Mouse (Mus musculus) embryonic facial prominence, embryonic 15.5 days (tissue): Measurements from ENCODE around the gene Tns1. TPM values are rescaled to one million over a fixed set of nuclear protein-coding genes. Genes with fewer than 3 reads are reported as not detected.

Source experiments
- ATAC-seq: fragments of 200-750 bp; cut with Nextera tagmentation; 2 replicates; pipeline ENCODE4 v1.8.0; 2017; ENCODE audit warnings: low read depth, moderate TSS enrichment; ENCODE audit not compliant: insufficient number of reproducible peaks, low FRiP score, low TSS enrichment
- H3K27ac ChIP-seq: fragments of 300-500 bp; sonication (generic); replicated peaks from 2 replicates; pipeline ENCODE4 v1.5.1; 2015; ENCODE audit warnings: mild to moderate bottlenecking, inconsistent platforms
- H3K27me3 ChIP-seq: fragments of 300-500 bp; sonication (generic); 2 replicates; pipeline ENCODE4 v1.6.1; 2015; ENCODE audit warnings: inconsistent platforms
- H3K36me3 ChIP-seq: fragments of 300-500 bp; sonication (generic); 2 replicates; pipeline ENCODE4 v1.6.1; 2015; ENCODE audit warnings: mild to moderate bottlenecking, inconsistent platforms
- H3K4me1 ChIP-seq: fragments of 300-500 bp; sonication (generic); 2 replicates; pipeline ENCODE4 v1.6.1; 2015; ENCODE audit warnings: inconsistent platforms
- H3K4me2 ChIP-seq: fragments of 300-500 bp; sonication (generic); replicated peaks from 2 replicates; pipeline ENCODE4 v1.6.1; 2015; ENCODE audit warnings: mild to moderate bottlenecking, inconsistent platforms
- H3K4me3 ChIP-seq: fragments of 300-500 bp; sonication (generic); replicated peaks from 2 replicates; pipeline ENCODE4 v1.5.1; 2015; ENCODE audit warnings: mild to moderate bottlenecking, inconsistent platforms
- H3K9ac ChIP-seq: fragments of 300-500 bp; sonication (generic); 2 replicates; pipeline ENCODE4 v1.6.1; 2015; ENCODE audit warnings: inconsistent platforms
- H3K9me3 ChIP-seq: fragments of 300-500 bp; sonication (generic); replicated peaks from 2 replicates; pipeline ENCODE4 v1.6.1; 2016; ENCODE audit warnings: inconsistent platforms
- WGBS: fragments of 180-500 bp; shearing (Covaris S2); methylation state at CpG from one replicate; pipeline ENCODE4 v1.1.7; 2015; 5-methylcytosine and 5-hydroxymethylcytosine counted together
- polyA plus RNA-seq: library from polyadenylated mRNA; unstranded; fragments of >200 nt; fragmentation: Nextera tagmentation; extraction: Ambion mirVana; gene quantifications from 2 replicates; pipeline ENCODE4 v1.2.1, GENCODE M21; 2015

The Tns1 gene
- polyA plus RNA-seq, 1 experiment from 2014 or later = 49.3 TPM

- Histone ChIP-seq H3K9ac (no peak overlapping the region), H3K27ac (no peak overlapping the region; the same call in 1 of the 2 replicates), H3K4me1 (peaks cover 67% of the 10 kb centered on the region), H3K27me3 (no peaks in the 10 kb centered on the region), H3K9me3 (no peaks in the 10 kb centered on the region), H3K4me2 (peak overlapping the region; percentile 59), H3K4me3 (peak overlapping the region; percentile 51; the same call in 1 of the 2 replicates), H3K36me3 (no peaks in the 10 kb centered on the region)
- 55% methylated on average over 1 of the region's 1 CpGs for WGBS
- ATAC-seq = no peak
These were observed 35.7 kb downstream of the Tns1 start for GRCm38 (mm10) chr1:74088569-74088968.

- Histone ChIP-seq H3K4me2 (no peak overlapping the region), H3K27me3 (no peaks in the 10 kb centered on the region), H3K9me3 (no peaks in the 10 kb centered on the region), H3K4me3 (no peak overlapping the region), H3K36me3 (no peaks in the 10 kb centered on the region), H3K27ac (no peak overlapping the region), H3K4me1 (peaks cover 69% of the 10 kb centered on the region), H3K9ac (no peak overlapping the region)
- ATAC-seq = no peak
- 80% methylated on average over 7 of the region's 7 CpGs for WGBS
These were observed 38.7 kb downstream of the Tns1 start for GRCm38 (mm10) chr1:74085566-74085965.

GRCm38 (mm10) chr1:74084752-74085151 is 39.5 kb downstream of the Tns1 start:
- no peak overlapping the region for H3K9ac ChIP-seq
- no peak overlapping the region for H3K4me2 ChIP-seq
- ATAC-seq = no peak
- no peaks in the 10 kb centered on the region for H3K9me3 ChIP-seq
- H3K4me3 ChIP-seq = no peak overlapping the region
- no peaks in the 10 kb centered on the region for H3K36me3 ChIP-seq
- 55% methylated on average over 5 of the region's 5 CpGs for WGBS
- no peaks in the 10 kb centered on the region for H3K27me3 ChIP-seq
- peak overlapping the region; percentile 77 for H3K27ac ChIP-seq
- peaks cover 63% of the 10 kb centered on the region for H3K4me1 ChIP-seq

- H3K4me3 ChIP-seq = no peak overlapping the region
- peak overlapping the region; percentile 77 for H3K27ac ChIP-seq
- H3K27me3 ChIP-seq = no peaks in the 10 kb centered on the region
- no peak overlapping the region for H3K4me2 ChIP-seq
- H3K36me3 ChIP-seq = no peaks in the 10 kb centered on the region; the same call in 1 of the 2 replicates
- no peaks in the 10 kb centered on the region for H3K9me3 ChIP-seq
- peaks cover 58% of the 10 kb centered on the region for H3K4me1 ChIP-seq
- 48% methylated on average over 6 of the region's 6 CpGs for WGBS
- no peak overlapping the region for H3K9ac ChIP-seq
- ATAC-seq = no peak; the same call in 1 of the 2 replicates
These were observed 40.1 kb downstream of the Tns1 start for GRCm38 (mm10) chr1:74084065-74084705.

- peaks cover 3% of the 10 kb centered on the region; the same call in 1 of the 2 replicates for H3K36me3 ChIP-seq
- no peaks in the 10 kb centered on the region for H3K9me3 ChIP-seq
- H3K4me3 ChIP-seq = no peak overlapping the region
- no peak overlapping the region for H3K9ac ChIP-seq
- 22% methylated on average over 6 of the region's 6 CpGs for WGBS
- ATAC-seq = no peak
- H3K27ac ChIP-seq = no peak overlapping the region
- H3K4me1 ChIP-seq = peaks cover 46% of the 10 kb centered on the region
- no peak overlapping the region for H3K4me2 ChIP-seq
- no peaks in the 10 kb centered on the region for H3K27me3 ChIP-seq
These were observed 41.3 kb downstream of the Tns1 start for GRCm38 (mm10) chr1:74082841-74083463.

- Histone ChIP-seq H3K4me3 (no peak overlapping the region), H3K27me3 (no peaks in the 10 kb centered on the region), H3K27ac (no peak overlapping the region), H3K4me1 (peaks cover 46% of the 10 kb centered on the region), H3K9me3 (no peaks in the 10 kb centered on the region), H3K9ac (no peak overlapping the region), H3K4me2 (no peak overlapping the region), H3K36me3 (peaks cover 5% of the 10 kb centered on the region; the same call in 1 of the 2 replicates)
- 38% methylated on average over 2 of the region's 2 CpGs for WGBS
- no peak for ATAC-seq
These were observed 42.7 kb downstream of the Tns1 start for GRCm38 (mm10) chr1:74081573-74081989.

GRCm38 (mm10) chr1:74077353-74077752 is 46.9 kb downstream of the Tns1 start:
- H3K9ac ChIP-seq = no peak overlapping the region
- no peak overlapping the region for H3K4me2 ChIP-seq
- no peaks in the 10 kb centered on the region for H3K27me3 ChIP-seq
- no peak overlapping the region for H3K27ac ChIP-seq
- H3K9me3 ChIP-seq = no peaks in the 10 kb centered on the region
- no peak for ATAC-seq
- WGBS = 2% methylated on average over 2 of the region's 2 CpGs
- no peak overlapping the region for H3K4me3 ChIP-seq
- H3K4me1 ChIP-seq = peaks cover 12% of the 10 kb centered on the region
- peaks cover 10% of the 10 kb centered on the region; the same call in 1 of the 2 replicates for H3K36me3 ChIP-seq

GRCm38 (mm10) chr1:74076230-74076629 is 48.0 kb downstream of the Tns1 start:
- WGBS = 82% methylated on average over 4 of the region's 4 CpGs
- H3K27ac ChIP-seq = no peak overlapping the region
- H3K4me2 ChIP-seq = no peak overlapping the region
- peaks cover under 1% of the 10 kb centered on the region; the same call in 1 of the 2 replicates for H3K4me1 ChIP-seq
- no peak for ATAC-seq
- no peak overlapping the region for H3K9ac ChIP-seq
- H3K36me3 ChIP-seq = peaks cover 10% of the 10 kb centered on the region; the same call in 1 of the 2 replicates
- H3K9me3 ChIP-seq = no peaks in the 10 kb centered on the region
- H3K27me3 ChIP-seq = no peaks in the 10 kb centered on the region
- no peak overlapping the region for H3K4me3 ChIP-seq

GRCm38 (mm10) chr1:74074693-74075485 is 49.4 kb downstream of the Tns1 start:
- WGBS = 83% methylated on average over 7 of the region's 7 CpGs
- Histone ChIP-seq H3K27me3 (no peaks in the 10 kb centered on the region), H3K9me3 (no peaks in the 10 kb centered on the region), H3K4me2 (no peak overlapping the region), H3K27ac (no peak overlapping the region; the same call in 1 of the 2 replicates), H3K9ac (no peak overlapping the region), H3K4me3 (no peak overlapping the region), H3K36me3 (peaks cover 10% of the 10 kb centered on the region; the same call in 1 of the 2 replicates), H3K4me1 (peaks cover 3% of the 10 kb centered on the region; the same call in 1 of the 2 replicates)
- ATAC-seq = no peak

- peaks cover 14% of the 10 kb centered on the region for H3K4me1 ChIP-seq
- no peak for ATAC-seq
- no peak overlapping the region for H3K4me2 ChIP-seq
- no peak overlapping the region for H3K27ac ChIP-seq
- H3K27me3 ChIP-seq = no peaks in the 10 kb centered on the region
- no peak overlapping the region for H3K9ac ChIP-seq
- 67% methylated on average over 6 of the region's 6 CpGs for WGBS
- H3K36me3 ChIP-seq = peaks cover 10% of the 10 kb centered on the region; the same call in 1 of the 2 replicates
- no peaks in the 10 kb centered on the region for H3K9me3 ChIP-seq
- no peak overlapping the region for H3K4me3 ChIP-seq
These were observed 50.5 kb downstream of the Tns1 start for GRCm38 (mm10) chr1:74073791-74074190.

GRCm38 (mm10) chr1:74070745-74071144 is 53.5 kb downstream of the Tns1 start:
- Histone ChIP-seq H3K4me1 (peaks cover 45% of the 10 kb centered on the region), H3K4me3 (no peak overlapping the region), H3K27ac (no peak overlapping the region), H3K36me3 (0 out of 2 replicates have a peak, but pooled peaks cover 5% of the 10 kb centered on the region), H3K27me3 (no peaks in the 10 kb centered on the region), H3K4me2 (no peak overlapping the region), H3K9me3 (no peaks in the 10 kb centered on the region), H3K9ac (no peak overlapping the region)
- WGBS = 60% methylated on average over 4 of the region's 4 CpGs
- ATAC-seq = no peak
